Mouse (Mus musculus) midbrain, embryonic 15.5 days (tissue): ENCODE results near the gene Aftph. TPM values are rescaled to one million over a fixed set of nuclear protein-coding genes. Genes with fewer than 3 reads are reported as not detected.

Source experiments
- ATAC-seq: fragments of 200-750 bp; cut with Nextera tagmentation; replicated peaks from 2 replicates; pipeline ENCODE4 v1.8.0; 2017; ENCODE audit warnings: moderate TSS enrichment
- H3K27ac ChIP-seq: fragments of 300-500 bp; sonication (generic); 2 replicates; pipeline ENCODE4 v1.5.1; 2015; ENCODE audit warnings: mild to moderate bottlenecking, inconsistent platforms
- H3K27me3 ChIP-seq: fragments of 300-500 bp; sonication (generic); replicated peaks from 2 replicates; pipeline ENCODE4 v1.6.1; 2015; ENCODE audit warnings: inconsistent platforms
- H3K36me3 ChIP-seq: fragments of 300-500 bp; sonication (generic); replicated peaks from 2 replicates; pipeline ENCODE4 v1.6.1; 2015; ENCODE audit warnings: inconsistent platforms
- H3K4me1 ChIP-seq: fragments of 300-500 bp; sonication (generic); 2 replicates; pipeline ENCODE4 v1.6.1; 2015; ENCODE audit warnings: inconsistent platforms
- H3K4me2 ChIP-seq: fragments of 300-500 bp; sonication (generic); 2 replicates; pipeline ENCODE4 v1.6.1; 2015; ENCODE audit warnings: inconsistent platforms, mild to moderate bottlenecking, moderate library complexity
- H3K4me3 ChIP-seq: fragments of 300-500 bp; sonication (generic); 2 replicates; pipeline ENCODE4 v1.5.1; 2015; ENCODE audit warnings: mild to moderate bottlenecking, inconsistent platforms
- H3K9ac ChIP-seq: fragments of 300-500 bp; sonication (generic); 2 replicates; pipeline ENCODE4 v1.6.1; 2015; ENCODE audit warnings: mild to moderate bottlenecking, inconsistent platforms
- H3K9me3 ChIP-seq: fragments of 300-500 bp; sonication (generic); 2 replicates; pipeline ENCODE4 v1.6.1; 2016; ENCODE audit warnings: inconsistent platforms
- WGBS: fragments of 180-500 bp; shearing (Covaris S2); methylation state at CpG from one replicate; pipeline ENCODE4 v1.1.7; 2015; ENCODE audit warnings: mixed read lengths; 5-methylcytosine and 5-hydroxymethylcytosine counted together
- polyA plus RNA-seq: library from polyadenylated mRNA; unstranded; fragments of >200 nt; fragmentation: Nextera tagmentation; extraction: Ambion mirVana; gene quantifications from 2 replicates; pipeline ENCODE4 v1.2.1, GENCODE M21; 2015

Gene Aftph
- polyA plus RNA-seq, 1 experiment from 2014 or later, result 35.9 TPM

GRCm38 (mm10) chr11:20712068-20712671 is 29.2 kb downstream of the Aftph start:
- Histone ChIP-seq H3K4me3 (no peak overlapping the region), H3K9me3 (no peaks in the 10 kb centered on the region), H3K36me3 (no peaks in the 10 kb centered on the region), H3K4me1 (no peaks in the 10 kb centered on the region), H3K4me2 (no peak overlapping the region), H3K27ac (no peak overlapping the region), H3K9ac (no peak overlapping the region), H3K27me3 (no peaks in the 10 kb centered on the region)
- ATAC-seq, result no peak
- WGBS, result 79% methylated on average over 9 of the region's 9 CpGs

DNA sequence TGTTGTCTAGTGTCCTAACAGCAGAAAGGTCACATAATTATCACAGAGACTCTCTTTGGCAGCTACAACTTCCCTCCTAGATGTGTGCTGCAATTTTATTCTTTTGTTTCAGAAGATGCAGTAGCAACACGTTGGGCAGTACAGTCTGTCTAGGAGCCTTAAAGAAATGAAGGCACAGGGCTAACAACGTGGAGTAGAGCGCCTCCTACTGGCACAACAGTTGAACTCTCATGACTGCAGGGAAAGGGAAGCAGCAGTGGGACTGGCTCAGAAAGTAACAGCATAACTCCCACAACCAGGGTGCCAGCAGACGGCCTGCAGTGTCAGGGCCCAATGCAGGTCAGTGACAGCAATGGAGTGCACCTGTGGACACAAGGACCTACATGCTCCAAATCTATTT is 50.4 kb downstream of the Aftph start:
- Histone ChIP-seq H3K36me3 (no peaks in the 10 kb centered on the region), H3K27me3 (no peaks in the 10 kb centered on the region), H3K9ac (no peak overlapping the region), H3K27ac (no peak overlapping the region), H3K4me3 (no peak overlapping the region), H3K4me2 (no peak overlapping the region), H3K9me3 (no peaks in the 10 kb centered on the region), H3K4me1 (no peaks in the 10 kb centered on the region)
- ATAC-seq, result peak; percentile 82
- WGBS, result 2% methylated on average over 4 of the region's 4 CpGs

DNA sequence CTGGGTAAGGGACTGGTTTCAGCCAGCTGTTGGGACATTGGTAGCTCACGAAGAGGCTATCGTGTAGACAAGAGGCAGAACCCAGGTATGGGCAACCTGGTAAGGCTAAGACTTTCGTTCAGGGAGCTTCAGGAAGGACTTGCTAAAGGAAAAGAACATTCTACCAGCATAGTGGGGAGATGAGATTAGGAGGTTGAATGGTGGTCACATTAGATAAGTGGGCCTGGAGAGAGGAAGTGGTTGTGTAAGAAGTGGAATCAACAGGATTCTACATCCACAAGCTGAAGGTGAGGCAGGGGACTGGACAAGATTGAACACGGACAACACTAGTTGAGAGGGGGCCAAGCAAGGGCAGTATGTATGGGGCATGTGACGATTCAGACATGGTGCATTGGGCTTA is 59.7 kb downstream of the Aftph start:
- Histone ChIP-seq H3K4me3 (no peak overlapping the region), H3K36me3 (no peaks in the 10 kb centered on the region), H3K27me3 (no peaks in the 10 kb centered on the region), H3K27ac (no peak overlapping the region), H3K9ac (no peak overlapping the region), H3K4me2 (no peak overlapping the region), H3K9me3 (no peaks in the 10 kb centered on the region), H3K4me1 (no peaks in the 10 kb centered on the region)
- ATAC-seq, result no peak
- WGBS, result 93% methylated on average over 5 of the region's 5 CpGs

GRCm38 (mm10) chr11:20680781-20681180 is 60.6 kb downstream of the Aftph start:
- H3K4me3 ChIP-seq, result no peak overlapping the region
- H3K36me3 ChIP-seq, result no peaks in the 10 kb centered on the region
- H3K27me3 ChIP-seq, result no peaks in the 10 kb centered on the region
- H3K9ac ChIP-seq, result no peak overlapping the region
- no peak for ATAC-seq
- no peak overlapping the region for H3K27ac ChIP-seq
- no peak overlapping the region for H3K4me2 ChIP-seq
- whole genome bisulfite sequencing, result 83% methylated on average over 5 of the region's 5 CpGs
- no peaks in the 10 kb centered on the region for H3K9me3 ChIP-seq
- no peaks in the 10 kb centered on the region for H3K4me1 ChIP-seq

GRCm38 (mm10) chr11:20679396-20679795 is 62.0 kb downstream of the Aftph start:
- H3K4me3 ChIP-seq, result no peak overlapping the region
- ATAC-seq, result no peak
- no peak overlapping the region for H3K27ac ChIP-seq
- no peaks in the 10 kb centered on the region for H3K9me3 ChIP-seq
- no peak overlapping the region for H3K4me2 ChIP-seq
- H3K4me1 ChIP-seq, result no peaks in the 10 kb centered on the region
- 91% methylated on average over 2 of the region's 2 CpGs for WGBS
- H3K27me3 ChIP-seq, result no peaks in the 10 kb centered on the region
- no peak overlapping the region for H3K9ac ChIP-seq
- no peaks in the 10 kb centered on the region for H3K36me3 ChIP-seq

DNA sequence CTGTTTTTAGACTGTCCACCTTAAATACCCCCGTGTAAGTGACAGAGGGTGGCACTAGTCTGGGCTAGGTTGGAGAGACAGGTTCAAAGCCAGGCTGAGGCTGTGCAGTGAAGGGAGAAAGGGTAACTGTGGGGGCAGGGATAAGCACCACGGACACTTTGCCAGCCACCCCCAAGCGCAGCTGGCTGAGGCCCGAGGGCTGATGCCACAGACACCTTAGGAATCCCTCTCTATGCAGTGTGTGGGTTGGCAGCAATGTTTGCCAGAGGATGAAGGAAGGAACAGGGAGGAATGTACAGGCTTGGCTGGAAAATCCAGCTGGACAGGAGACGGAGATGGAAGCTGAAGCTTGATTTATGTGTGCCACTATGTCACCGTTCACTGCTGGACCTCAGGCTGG is 68.9 kb downstream of the Aftph start:
- ATAC-seq, result no peak
- H3K4me1 ChIP-seq, result no peaks in the 10 kb centered on the region
- 85% methylated on average over 6 of the region's 6 CpGs for WGBS

GRCm38 (mm10) chr11:20671789-20672392 is 69.5 kb downstream of the Aftph start:
- no peak overlapping the region for H3K4me2 ChIP-seq
- no peaks in the 10 kb centered on the region for H3K9me3 ChIP-seq
- no peak overlapping the region for H3K9ac ChIP-seq
- no peak overlapping the region for H3K27ac ChIP-seq
- WGBS, result 46% methylated on average over 6 of the region's 6 CpGs
- H3K4me1 ChIP-seq, result no peaks in the 10 kb centered on the region
- H3K27me3 ChIP-seq, result no peaks in the 10 kb centered on the region
- no peak for ATAC-seq
- H3K36me3 ChIP-seq, result no peaks in the 10 kb centered on the region
- H3K4me3 ChIP-seq, result no peak overlapping the region

More for the DNA sequence above, 68.9 kb downstream of the Aftph start:
- H3K27me3 ChIP-seq, result no peaks in the 10 kb centered on the region
- no peaks in the 10 kb centered on the region for H3K9me3 ChIP-seq
- no peak overlapping the region for H3K9ac ChIP-seq
- no peak overlapping the region for H3K4me2 ChIP-seq
- no peaks in the 10 kb centered on the region for H3K36me3 ChIP-seq
- H3K27ac ChIP-seq, result no peak overlapping the region
- no peak overlapping the region for H3K4me3 ChIP-seq

GRCm38 (mm10) chr11:20664878-20665277 is 76.5 kb downstream of the Aftph start:
- H3K4me2 ChIP-seq, result no peak overlapping the region
- H3K9ac ChIP-seq, result no peak overlapping the region
- no peak for ATAC-seq
- H3K27ac ChIP-seq, result no peak overlapping the region
- no peaks in the 10 kb centered on the region for H3K36me3 ChIP-seq
- H3K4me1 ChIP-seq, result peaks cover 10% of the 10 kb centered on the region; the same call in 1 of the 2 replicates
- no peaks in the 10 kb centered on the region for H3K9me3 ChIP-seq
- 41% methylated on average over 9 of the region's 9 CpGs for WGBS
- H3K4me3 ChIP-seq, result no peak overlapping the region
- no peaks in the 10 kb centered on the region for H3K27me3 ChIP-seq

- WGBS, result 7% methylated on average over 5 of the region's 5 CpGs
- no peaks in the 10 kb centered on the region for H3K36me3 ChIP-seq
- no peaks in the 10 kb centered on the region for H3K9me3 ChIP-seq
- H3K4me1 ChIP-seq, result peaks cover 10% of the 10 kb centered on the region; the same call in 1 of the 2 replicates
- no peak overlapping the region for H3K4me2 ChIP-seq
- peak; percentile 38 for ATAC-seq
- H3K27ac ChIP-seq, result peak overlapping the region; percentile 50; the same call in 1 of the 2 replicates
- no peak overlapping the region for H3K4me3 ChIP-seq
- H3K9ac ChIP-seq, result no peak overlapping the region
- H3K27me3 ChIP-seq, result no peaks in the 10 kb centered on the region
These were observed 77.7 kb downstream of the Aftph start for GRCm38 (mm10) chr11:20663580-20664198.

DNA sequence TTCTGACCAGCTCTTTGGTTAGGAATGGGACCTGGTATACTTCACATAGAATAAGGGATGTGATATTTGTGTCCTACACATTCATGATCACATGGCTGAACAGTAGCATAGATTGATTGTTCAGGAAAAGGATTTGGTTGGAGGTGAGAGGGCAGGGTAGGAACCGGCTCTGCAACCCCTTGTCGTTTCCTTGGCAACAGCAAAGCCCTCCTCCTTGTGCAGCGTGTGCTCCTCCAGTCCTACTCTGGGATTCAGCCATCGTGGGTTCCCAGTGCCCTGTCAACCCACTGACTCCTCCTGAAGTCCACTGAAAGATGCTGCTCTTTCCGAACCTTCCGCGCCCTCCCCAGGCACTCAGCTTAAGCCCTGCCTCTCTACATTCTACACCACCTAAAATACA is 78.6 kb downstream of the Aftph start:
- Histone ChIP-seq H3K4me2 (no peak overlapping the region), H3K9me3 (no peaks in the 10 kb centered on the region), H3K27ac (no peak overlapping the region), H3K9ac (no peak overlapping the region), H3K4me1 (peaks cover 10% of the 10 kb centered on the region; the same call in 1 of the 2 replicates), H3K27me3 (no peaks in the 10 kb centered on the region), H3K36me3 (no peaks in the 10 kb centered on the region), H3K4me3 (no peak overlapping the region)
- ATAC-seq, result no peak
- 37% methylated on average over 7 of the region's 7 CpGs for WGBS

GRCm38 (mm10) chr11:20661652-20662051 is 79.7 kb downstream of the Aftph start:
- H3K4me1 ChIP-seq, result peaks cover 14% of the 10 kb centered on the region
- H3K27ac ChIP-seq, result no peak overlapping the region
- no peaks in the 10 kb centered on the region for H3K27me3 ChIP-seq
- no peak overlapping the region for H3K9ac ChIP-seq
- H3K4me3 ChIP-seq, result no peak overlapping the region
- 44% methylated on average over 4 of the region's 4 CpGs for WGBS
- no peaks in the 10 kb centered on the region for H3K9me3 ChIP-seq
- H3K36me3 ChIP-seq, result no peaks in the 10 kb centered on the region
- no peak overlapping the region for H3K4me2 ChIP-seq
- no peak for ATAC-seq

DNA sequence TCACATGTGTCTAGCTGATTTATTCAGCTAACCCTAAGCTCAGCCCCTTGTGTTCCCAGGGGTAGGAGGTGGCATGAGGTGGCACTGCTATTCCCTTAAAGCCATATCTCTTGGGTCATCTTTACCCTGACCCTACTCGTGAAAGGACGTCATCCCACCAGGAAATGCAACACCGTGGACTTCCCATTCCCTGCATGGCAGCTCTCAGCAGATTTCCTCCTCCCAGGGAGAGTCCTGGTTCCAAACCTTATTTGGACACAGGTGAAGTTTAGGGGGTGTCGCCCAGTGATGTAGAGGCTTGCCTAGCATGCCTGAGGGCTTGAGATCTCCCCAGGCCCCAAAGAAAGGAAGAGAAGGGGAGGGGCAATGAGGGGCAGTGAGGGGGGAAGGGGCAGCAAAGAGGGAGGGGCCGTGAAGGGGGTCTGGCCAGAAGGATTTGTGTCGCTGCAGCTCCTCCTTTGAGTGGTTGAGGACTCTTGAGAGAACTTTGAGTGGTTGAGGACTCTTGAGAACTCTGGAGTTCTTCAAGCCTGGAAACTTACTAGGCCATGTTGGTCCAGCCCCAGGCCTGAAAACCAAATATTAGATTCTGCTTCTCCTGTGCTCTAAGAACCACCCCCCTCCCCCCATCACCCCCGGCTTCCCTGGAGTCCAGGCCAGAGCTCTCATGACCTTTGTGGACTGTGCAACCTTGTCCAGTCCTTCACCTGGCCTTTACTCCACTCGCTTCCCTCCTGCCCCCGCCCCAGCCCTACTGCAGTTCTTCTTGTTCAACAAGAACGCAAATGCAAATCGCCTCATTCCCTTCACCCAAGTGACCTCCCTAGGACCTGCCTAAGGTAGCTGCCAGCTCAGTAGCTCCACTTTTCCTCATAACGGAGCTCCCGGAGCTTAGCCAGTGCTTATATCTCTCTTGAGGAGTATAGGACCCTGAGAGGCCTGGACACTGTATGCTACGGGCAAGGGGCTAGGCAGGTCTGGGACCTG is 81.0 kb downstream of the Aftph start:
- no peak for ATAC-seq
- H3K27ac ChIP-seq, result no peak overlapping the region
- no peak overlapping the region for H3K9ac ChIP-seq
- H3K4me2 ChIP-seq, result no peak overlapping the region
- no peak overlapping the region for H3K4me3 ChIP-seq
- H3K27me3 ChIP-seq, result no peaks in the 10 kb centered on the region
- no peaks in the 10 kb centered on the region for H3K36me3 ChIP-seq
- no peaks in the 10 kb centered on the region for H3K9me3 ChIP-seq
- H3K4me1 ChIP-seq, result peaks cover 27% of the 10 kb centered on the region
- 86% methylated on average over 14 of the region's 14 CpGs for WGBS
